Mouse (Mus musculus) kidney, postnatal 0 days (tissue): Measurements from ENCODE around the gene Tshr. TPM values are rescaled to one million over a fixed set of nuclear protein-coding genes. Genes with fewer than 3 reads are reported as not detected.

Experiments used
- ATAC-seq: fragments of 200-750 bp; cut with Nextera tagmentation; replicated peaks from 2 replicates; pipeline ENCODE4 v1.8.0; 2017; ENCODE audit warnings: low read depth, moderate number of reproducible peaks, moderate TSS enrichment, moderate library complexity; ENCODE audit not compliant: low FRiP score
- DNase-seq: peaks from one replicate; pipeline ENCODE4 v3.0.0-alpha.2; 2016; ENCODE audit warnings: low spot score
- H3K27ac ChIP-seq: fragments of 300-500 bp; sonication (generic); 2 replicates; pipeline ENCODE4 v1.5.1; 2014; ENCODE audit warnings: mild to moderate bottlenecking
- H3K27me3 ChIP-seq: fragments of 300-500 bp; sonication (generic); 2 replicates; pipeline ENCODE4 v1.6.1; 2014; ENCODE audit warnings: low read length, mixed read lengths; ENCODE audit not compliant: insufficient read depth
- H3K36me3 ChIP-seq: fragments of 300-500 bp; sonication (generic); 2 replicates; pipeline ENCODE4 v1.6.1; 2014; ENCODE audit warnings: low read length, mixed read lengths; ENCODE audit not compliant: insufficient read depth
- H3K4me1 ChIP-seq: fragments of 300-500 bp; sonication (generic); replicated peaks from 2 replicates; pipeline ENCODE4 v1.6.1; 2014; ENCODE audit warnings: antibody characterized with exemption, low read length, mixed read lengths; ENCODE audit not compliant: insufficient read depth
- H3K4me2 ChIP-seq: fragments of 300-500 bp; sonication (generic); 2 replicates; pipeline ENCODE4 v1.6.1; 2014; ENCODE audit warnings: mild to moderate bottlenecking, low read length, moderate library complexity, mixed read lengths
- H3K4me3 ChIP-seq: fragments of 300-500 bp; sonication (generic); replicated peaks from 2 replicates; pipeline ENCODE4 v1.5.1; 2014; ENCODE audit warnings: low read depth, low read length
- H3K9ac ChIP-seq: fragments of 300-500 bp; sonication (generic); 2 replicates; pipeline ENCODE4 v1.6.1; 2014; ENCODE audit warnings: low read depth, low read length
- H3K9me3 ChIP-seq: fragments of 300-500 bp; sonication (generic); replicated peaks from 2 replicates; pipeline ENCODE4 v1.6.1; 2016; ENCODE audit warnings: low read length, inconsistent platforms, mixed read lengths
- CTCF ChIP-seq: IDR thresholded peaks from 2 replicates; pipeline ENCODE4 v1.5.1; 2016; ENCODE audit warnings: antibody characterized with exemption, low read depth, mild to moderate bottlenecking, moderate library complexity
- WGBS: fragments of 180-500 bp; shearing (Covaris S2); extraction: QIAGEN DNeasy Blood & Tissue Kit; methylation state at CpG from one replicate; pipeline ENCODE4 v1.1.7; 2014; 5-methylcytosine and 5-hydroxymethylcytosine counted together
- polyA plus RNA-seq: library from polyadenylated mRNA; unstranded; fragments of >200 nt; fragmentation: Nextera tagmentation; extraction: Ambion mirVana; gene quantifications from 2 replicates; pipeline ENCODE4 v1.2.1, GENCODE M21; 2015

Tshr gene
- polyA plus RNA-seq, 1 experiment from 2014 or later = 1.6 TPM

GRCm38 (mm10) chr12:91401049-91401352 is 16.6 kb downstream of the Tshr start:
- peak overlapping the region; percentile 18; the same call in 1 of the 2 replicates for H3K9ac ChIP-seq
- peak; percentile 18; the same call in 1 of the 2 replicates for ATAC-seq
- WGBS = 3% methylated on average over 12 of the region's 12 CpGs

GRCm38 (mm10) chr12:91410306-91410705 is 25.9 kb downstream of the Tshr start:
- H3K27ac ChIP-seq = no peak overlapping the region
- no peak overlapping the region for H3K4me3 ChIP-seq
- H3K9me3 ChIP-seq = no peaks in the 10 kb centered on the region
- no peak overlapping the region for H3K4me2 ChIP-seq
- no peak overlapping the region for H3K9ac ChIP-seq
- no peaks in the 10 kb centered on the region; the same call in 1 of the 2 replicates for H3K4me1 ChIP-seq
- H3K27me3 ChIP-seq = no peaks in the 10 kb centered on the region
- ATAC-seq = no peak
- no peak for TF ChIP-seq CTCF
- no peaks in the 10 kb centered on the region for H3K36me3 ChIP-seq
- no peak for DNase-seq
- WGBS = 85% methylated on average over 4 of the region's 4 CpGs

More at GRCm38 (mm10) chr12:91401049-91401352, 16.6 kb downstream of the Tshr start:
- Histone ChIP-seq H3K27me3 (peaks cover 10% of the 10 kb centered on the region; the same call in 1 of the 2 replicates), H3K4me3 (peak overlapping the region; percentile 44), H3K9me3 (no peaks in the 10 kb centered on the region), H3K36me3 (no peaks in the 10 kb centered on the region), H3K27ac (no peak overlapping the region), H3K4me2 (peak overlapping the region; percentile 71), H3K4me1 (0 out of 2 replicates have a peak, but pooled peaks cover 4% of the 10 kb centered on the region)
- no peak for DNase-seq
- TF ChIP-seq CTCF = no peak

GRCm38 (mm10) chr12:91412461-91413182 is 28.3 kb downstream of the Tshr start:
- no peak overlapping the region for H3K4me2 ChIP-seq
- no peak overlapping the region for H3K27ac ChIP-seq
- no peaks in the 10 kb centered on the region for H3K27me3 ChIP-seq
- no peaks in the 10 kb centered on the region for H3K9me3 ChIP-seq
- H3K9ac ChIP-seq = no peak overlapping the region
- peak; percentile 85; the same call in 1 of the 2 replicates for ATAC-seq
- 29% methylated on average over 7 of the region's 7 CpGs for WGBS
- peak; percentile 82 for DNase-seq
- no peaks in the 10 kb centered on the region for H3K36me3 ChIP-seq
- TF ChIP-seq CTCF = no peak
- no peaks in the 10 kb centered on the region; the same call in 1 of the 2 replicates for H3K4me1 ChIP-seq
- H3K4me3 ChIP-seq = no peak overlapping the region

- Histone ChIP-seq H3K4me3 (no peak overlapping the region), H3K4me1 (no peaks in the 10 kb centered on the region), H3K9me3 (no peaks in the 10 kb centered on the region), H3K36me3 (no peaks in the 10 kb centered on the region), H3K9ac (no peak overlapping the region), H3K4me2 (no peak overlapping the region), H3K27me3 (no peaks in the 10 kb centered on the region), H3K27ac (no peak overlapping the region)
- no peak for DNase-seq
- ATAC-seq = no peak
- WGBS = 67% methylated on average over 6 of the region's 6 CpGs
- peak; percentile 40; the same call in 1 of the 2 replicates for TF ChIP-seq CTCF
Measured at GRCm38 (mm10) chr12:91415112-91415511, 30.7 kb downstream of the Tshr start.

- Histone ChIP-seq H3K27ac (no peak overlapping the region), H3K4me2 (no peak overlapping the region), H3K4me1 (no peaks in the 10 kb centered on the region), H3K9me3 (no peaks in the 10 kb centered on the region), H3K27me3 (no peaks in the 10 kb centered on the region), H3K36me3 (no peaks in the 10 kb centered on the region), H3K4me3 (no peak overlapping the region), H3K9ac (no peak overlapping the region)
- ATAC-seq (no peak), DNase-seq (no peak)
- WGBS = 93% methylated on average over 7 of the region's 7 CpGs
- no peak for TF ChIP-seq CTCF
Measured at GRCm38 (mm10) chr12:91416828-91417227, 32.5 kb downstream of the Tshr start.

GRCm38 (mm10) chr12:91418791-91419190 is 34.4 kb downstream of the Tshr start:
- ATAC-seq (no peak), DNase-seq (peak; percentile 70)
- no peaks in the 10 kb centered on the region for H3K4me1 ChIP-seq
- 50% methylated on average over 7 of the region's 7 CpGs for WGBS
- H3K27ac ChIP-seq = no peak overlapping the region
- no peak overlapping the region for H3K9ac ChIP-seq
- TF ChIP-seq CTCF = peak; percentile 79
- no peaks in the 10 kb centered on the region for H3K36me3 ChIP-seq
- H3K4me2 ChIP-seq = no peak overlapping the region
- no peaks in the 10 kb centered on the region for H3K27me3 ChIP-seq
- no peak overlapping the region for H3K4me3 ChIP-seq
- no peaks in the 10 kb centered on the region for H3K9me3 ChIP-seq
